Mouse (Mus musculus): ENCODE results near the gene Nectin1. TPM values are rescaled to one million over a fixed set of nuclear protein-coding genes. Genes with fewer than 3 reads are reported as not detected.

The Nectin1 gene
- polyA plus RNA-seq, 1 experiment: 0.87 TPM

- TF ChIP-seq POLR2A (IDR thresholded peaks at IDR 0.05; ENCODE audit: borderline replicate concordance, control insufficient read depth, low read depth, low read length) (no peak), CTCF (IDR thresholded peaks at IDR 0.05; ENCODE audit: control insufficient read depth, insufficient read depth, low read length) (no peak)
- Histone ChIP-seq H3K4me1 (ENCODE audit: control insufficient read depth, insufficient read depth, low read length) (no peaks in the 10 kb centered on the region), H3K4me3 (replicated peaks; ENCODE audit: control insufficient read depth, low read depth, low read length) (no peak overlapping the region), H3K27ac (ENCODE audit: control insufficient read depth, insufficient read depth, low read depth, low read length, poor library complexity) (no peak overlapping the region)
- 22% methylated on average over 4 of the region's 4 CpGs for WGBS
These were observed 64.3 kb downstream of the Nectin1 start for GRCm38 (mm10) chr9:43808099-43808498.

- H3K27ac ChIP-seq (ENCODE audit: control insufficient read depth, insufficient read depth, low read depth, low read length, poor library complexity): no peak overlapping the region
- H3K4me3 ChIP-seq (replicated peaks; ENCODE audit: control insufficient read depth, low read depth, low read length): no peak overlapping the region
- no peaks in the 10 kb centered on the region for H3K4me1 ChIP-seq (ENCODE audit: control insufficient read depth, insufficient read depth, low read length)
- no peak for TF ChIP-seq CTCF (IDR thresholded peaks at IDR 0.05; ENCODE audit: control insufficient read depth, insufficient read depth, low read length)
- no peak for TF ChIP-seq POLR2A (IDR thresholded peaks at IDR 0.05; ENCODE audit: borderline replicate concordance, control insufficient read depth, low read depth, low read length)
- 39% methylated on average over 7 of the region's 7 CpGs for WGBS
These were observed 64.8 kb downstream of the Nectin1 start for GRCm38 (mm10) chr9:43808546-43808945.

GRCm38 (mm10) chr9:43813156-43813555 lies 69.4 kb downstream of the Nectin1 start:
- H3K27ac ChIP-seq (ENCODE audit: control insufficient read depth, insufficient read depth, low read depth, low read length, poor library complexity): no peak overlapping the region
- 57% methylated on average over 2 of the region's 2 CpGs for WGBS
- H3K4me1 ChIP-seq (ENCODE audit: control insufficient read depth, insufficient read depth, low read length): no peaks in the 10 kb centered on the region
- H3K4me3 ChIP-seq (replicated peaks; ENCODE audit: control insufficient read depth, low read depth, low read length): no peak overlapping the region
- no peak for TF ChIP-seq POLR2A (IDR thresholded peaks at IDR 0.05; ENCODE audit: borderline replicate concordance, control insufficient read depth, low read depth, low read length)
- no peak for TF ChIP-seq CTCF (IDR thresholded peaks at IDR 0.05; ENCODE audit: control insufficient read depth, insufficient read depth, low read length)

- Histone ChIP-seq H3K4me3 (replicated peaks; ENCODE audit: control insufficient read depth, low read depth, low read length) (no peak overlapping the region), H3K27ac (ENCODE audit: control insufficient read depth, insufficient read depth, low read depth, low read length, poor library complexity) (no peak overlapping the region), H3K4me1 (ENCODE audit: control insufficient read depth, insufficient read depth, low read length) (no peaks in the 10 kb centered on the region)
- 85% methylated on average over 5 of the region's 5 CpGs for WGBS
- TF ChIP-seq POLR2A (IDR thresholded peaks at IDR 0.05; ENCODE audit: borderline replicate concordance, control insufficient read depth, low read depth, low read length) (no peak), CTCF (IDR thresholded peaks at IDR 0.05; ENCODE audit: control insufficient read depth, insufficient read depth, low read length) (no peak)
These were observed 78.4 kb downstream of the Nectin1 start for GRCm38 (mm10) chr9:43822206-43822605.

GRCm38 (mm10) chr9:43825178-43825577 lies 81.4 kb downstream of the Nectin1 start:
- no peak for TF ChIP-seq POLR2A (IDR thresholded peaks at IDR 0.05; ENCODE audit: borderline replicate concordance, control insufficient read depth, low read depth, low read length)
- TF ChIP-seq CTCF (IDR thresholded peaks at IDR 0.05; ENCODE audit: control insufficient read depth, insufficient read depth, low read length): no peak
- 64% methylated on average over 5 of the region's 5 CpGs for WGBS
- no peak overlapping the region for H3K4me3 ChIP-seq (replicated peaks; ENCODE audit: control insufficient read depth, low read depth, low read length)
- no peak overlapping the region for H3K27ac ChIP-seq (ENCODE audit: control insufficient read depth, insufficient read depth, low read depth, low read length, poor library complexity)
- H3K4me1 ChIP-seq (ENCODE audit: control insufficient read depth, insufficient read depth, low read length): no peaks in the 10 kb centered on the region

- WGBS: 72% methylated on average over 8 of the region's 8 CpGs
- no peak for TF ChIP-seq CTCF (IDR thresholded peaks at IDR 0.05; ENCODE audit: control insufficient read depth, insufficient read depth, low read length)
- no peak for TF ChIP-seq POLR2A (IDR thresholded peaks at IDR 0.05; ENCODE audit: borderline replicate concordance, control insufficient read depth, low read depth, low read length)
- Histone ChIP-seq H3K4me1 (ENCODE audit: control insufficient read depth, insufficient read depth, low read length) (no peaks in the 10 kb centered on the region), H3K4me3 (replicated peaks; ENCODE audit: control insufficient read depth, low read depth, low read length) (no peak overlapping the region), H3K27ac (ENCODE audit: control insufficient read depth, insufficient read depth, low read depth, low read length, poor library complexity) (no peak overlapping the region)
These were observed 82.9 kb downstream of the Nectin1 start for GRCm38 (mm10) chr9:43826558-43827253.

GRCm38 (mm10) chr9:43827593-43827992 lies 83.8 kb downstream of the Nectin1 start:
- TF ChIP-seq POLR2A (IDR thresholded peaks at IDR 0.05; ENCODE audit: borderline replicate concordance, control insufficient read depth, low read depth, low read length) (no peak), CTCF (IDR thresholded peaks at IDR 0.05; ENCODE audit: control insufficient read depth, insufficient read depth, low read length) (peak; percentile 67)
- Histone ChIP-seq H3K4me3 (replicated peaks; ENCODE audit: control insufficient read depth, low read depth, low read length) (no peak overlapping the region), H3K27ac (ENCODE audit: control insufficient read depth, insufficient read depth, low read depth, low read length, poor library complexity) (no peak overlapping the region), H3K4me1 (ENCODE audit: control insufficient read depth, insufficient read depth, low read length) (no peaks in the 10 kb centered on the region)
- 49% methylated on average over 5 of the region's 5 CpGs for WGBS

GRCm38 (mm10) chr9:43828960-43829359 lies 85.2 kb downstream of the Nectin1 start:
- no peak for TF ChIP-seq CTCF (IDR thresholded peaks at IDR 0.05; ENCODE audit: control insufficient read depth, insufficient read depth, low read length)
- TF ChIP-seq POLR2A (IDR thresholded peaks at IDR 0.05; ENCODE audit: borderline replicate concordance, control insufficient read depth, low read depth, low read length): no peak
- WGBS: 52% methylated on average over 6 of the region's 6 CpGs
- H3K27ac ChIP-seq (ENCODE audit: control insufficient read depth, insufficient read depth, low read depth, low read length, poor library complexity): no peak overlapping the region
- H3K4me1 ChIP-seq (ENCODE audit: control insufficient read depth, insufficient read depth, low read length): no peaks in the 10 kb centered on the region
- no peak overlapping the region for H3K4me3 ChIP-seq (replicated peaks; ENCODE audit: control insufficient read depth, low read depth, low read length)

- Histone ChIP-seq H3K27ac (ENCODE audit: control insufficient read depth, insufficient read depth, low read depth, low read length, poor library complexity) (no peak overlapping the region), H3K4me3 (replicated peaks; ENCODE audit: control insufficient read depth, low read depth, low read length) (no peak overlapping the region), H3K4me1 (ENCODE audit: control insufficient read depth, insufficient read depth, low read length) (no peaks in the 10 kb centered on the region)
- no peak for TF ChIP-seq POLR2A (IDR thresholded peaks at IDR 0.05; ENCODE audit: borderline replicate concordance, control insufficient read depth, low read depth, low read length)
- TF ChIP-seq CTCF (IDR thresholded peaks at IDR 0.05; ENCODE audit: control insufficient read depth, insufficient read depth, low read length): no peak
- WGBS: 81% methylated on average over 8 of the region's 8 CpGs
These were observed 89.4 kb downstream of the Nectin1 start for GRCm38 (mm10) chr9:43833232-43833631.

All from bone marrow, adult 2 months (tissue).